Mouse (Mus musculus): ENCODE measurements around the gene Tubgcp2.
A peak's percentile ranks its signal among the peaks of the same experiment; 100 is the strongest.

The Tubgcp2 gene

GRCm38 (mm10) chr7:140036281-140037170, at the start of gene Tubgcp2, which contains the start of gene Zfp511:
Tubgcp2 (minus strand) TSS chr7:140036669.
Zfp511 (plus strand) TSS chr7:140036391.
- peak; percentile 92 for DNase-seq

- DNase-seq: peak; percentile 92
Measured at GRCm38 (mm10) chr7:140082242-140082678, 45.8 kb upstream of the Tubgcp2 start, which contains the start of gene Caly. Caly (minus strand) TSS chr7:140082548.

DNA sequence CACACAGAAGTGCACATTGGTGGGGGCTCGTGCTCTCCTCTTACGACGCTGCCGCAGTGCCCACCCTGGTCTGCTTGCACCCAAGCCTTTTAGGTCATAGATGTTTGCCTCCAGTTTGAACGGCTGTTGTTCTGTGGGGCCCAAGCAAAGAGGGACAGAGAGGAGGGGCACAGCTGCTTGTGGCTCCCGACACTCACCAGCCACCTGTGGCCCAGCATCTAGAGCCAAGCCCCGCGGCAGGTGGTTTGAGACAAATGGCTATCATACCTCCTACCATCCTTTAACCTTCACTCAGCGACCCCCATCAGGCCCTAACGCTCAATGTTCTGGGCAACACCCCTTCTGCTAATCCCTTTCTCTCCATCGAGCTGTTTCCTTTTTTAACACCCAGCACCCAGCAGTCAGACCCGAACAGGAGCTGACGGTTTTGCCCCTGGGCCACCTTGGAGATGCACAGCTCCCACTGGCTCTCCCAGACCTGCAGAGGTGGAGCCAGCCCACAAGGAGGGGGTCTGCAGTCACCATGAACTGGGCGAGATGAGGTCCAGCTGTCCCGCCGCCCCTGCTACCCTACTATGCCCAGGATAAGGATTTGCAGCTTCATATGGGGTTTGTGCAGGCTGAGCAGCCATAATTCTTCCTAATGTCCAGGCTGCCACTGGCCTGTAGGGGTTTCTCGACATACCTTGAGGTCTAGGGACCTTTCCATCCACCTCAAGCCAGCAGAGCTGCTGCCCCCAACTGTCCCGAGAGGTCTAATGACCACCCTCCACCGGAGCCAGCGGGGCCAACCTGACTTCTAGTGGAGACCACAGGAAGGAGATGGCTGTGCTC, 45.2 kb upstream of the Tubgcp2 start:
- peak; percentile 48 for DNase-seq

- DNase-seq: peak; percentile 88
Measured at GRCm38 (mm10) chr7:140080503-140081156, 44.2 kb upstream of the Tubgcp2 start.

GRCm38 (mm10) chr7:140078711-140079110, 42.2 kb upstream of the Tubgcp2 start:
- DNase-seq: peak; percentile 78

GRCm38 (mm10) chr7:140077698-140078097, 41.2 kb upstream of the Tubgcp2 start:
- DNase-seq: no peak

DNA sequence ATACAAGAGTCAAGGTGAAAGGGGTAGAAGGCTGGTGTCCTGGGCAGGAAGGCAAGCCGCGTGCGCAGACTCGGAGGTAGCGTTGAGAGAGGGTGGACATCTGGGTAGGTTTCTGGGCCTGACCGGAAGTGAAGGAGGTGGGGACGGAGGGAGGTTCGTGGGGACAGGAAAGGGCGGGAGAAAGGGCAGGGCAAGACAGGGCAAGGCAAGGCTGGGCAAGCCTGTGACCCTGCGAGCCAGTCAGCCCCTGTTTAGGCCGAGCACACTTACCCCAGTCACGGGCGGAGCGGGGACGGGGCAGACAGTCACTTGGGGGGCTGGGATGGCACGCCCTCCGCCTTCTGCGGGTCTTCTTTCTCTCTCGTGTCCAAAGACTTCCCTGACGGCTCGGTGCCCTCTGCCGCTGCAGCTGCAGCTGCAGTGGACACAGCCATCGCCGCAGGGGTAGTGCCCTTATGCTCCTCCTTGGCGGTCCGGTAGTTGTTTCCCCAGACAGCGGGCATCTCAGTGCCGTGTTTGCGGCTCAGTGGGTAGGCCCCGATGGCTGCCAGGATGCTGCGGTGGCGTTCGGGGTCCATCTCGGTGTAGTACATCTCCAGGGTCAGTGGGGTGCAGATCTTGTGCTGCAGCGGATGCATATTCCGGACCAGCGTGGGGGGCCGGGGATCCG, 33.7 kb upstream of the Tubgcp2 start:
- no peak for DNase-seq

DNA sequence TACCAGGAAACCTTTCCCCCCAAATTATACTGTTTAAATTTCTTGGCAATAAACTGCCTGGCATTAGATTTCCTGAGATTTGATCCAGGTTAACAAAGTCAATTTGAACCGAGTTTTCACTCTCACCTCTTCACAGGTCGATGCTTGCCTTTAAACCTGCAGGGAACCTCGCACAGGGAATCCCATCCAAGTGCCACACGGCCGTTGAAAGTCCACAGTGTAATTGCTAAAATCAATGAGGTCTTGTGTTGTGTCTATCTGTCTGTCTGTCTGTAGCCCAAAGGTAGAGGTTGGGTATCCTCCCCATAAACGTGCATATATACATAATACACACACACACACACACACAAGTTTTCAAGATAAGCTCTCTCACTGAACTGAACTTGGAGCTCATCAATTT, 30.9 kb upstream of the Tubgcp2 start:
- no peak for DNase-seq

- peak; percentile 85 for DNase-seq
Measured at GRCm38 (mm10) chr7:140063092-140063491, 26.6 kb upstream of the Tubgcp2 start.

DNA sequence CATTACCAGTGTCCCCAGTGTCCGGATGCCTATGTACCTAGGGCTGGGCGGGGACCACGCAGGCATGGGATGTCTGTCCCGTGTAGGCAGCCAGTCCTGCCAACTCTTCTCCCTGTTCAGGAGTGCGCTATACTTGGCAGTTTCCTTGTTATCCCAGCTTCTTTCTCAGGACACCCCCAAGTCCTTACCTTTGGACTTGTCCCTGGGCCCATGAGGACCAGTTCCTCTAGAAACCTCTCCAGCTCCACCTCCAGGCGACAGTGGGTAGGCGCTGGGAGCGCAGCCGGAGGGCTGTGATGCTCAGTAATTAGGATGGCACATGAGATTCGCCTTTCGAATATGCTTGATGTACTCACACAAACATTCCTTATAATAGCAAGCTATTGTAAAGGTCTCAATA, 25.8 kb upstream of the Tubgcp2 start:
- no peak for DNase-seq

DNA sequence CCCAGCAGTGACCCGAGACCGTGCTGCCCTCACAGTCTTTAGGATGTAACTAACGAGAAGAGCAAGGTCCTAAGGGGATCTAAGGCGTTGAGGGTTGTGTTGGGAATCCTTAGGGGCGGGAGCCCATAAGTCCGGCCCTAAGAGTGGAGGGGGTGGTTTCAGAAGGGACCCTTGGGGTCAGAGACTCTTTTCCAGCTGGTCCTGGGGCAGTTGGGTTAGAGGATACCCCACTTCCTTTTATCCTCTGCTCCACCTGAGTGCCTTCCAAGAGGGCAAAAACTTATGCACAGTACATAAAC, 25.3 kb upstream of the Tubgcp2 start:
- no peak for DNase-seq

GRCm38 (mm10) chr7:140060936-140061831, 24.7 kb upstream of the Tubgcp2 start:
- no peak for DNase-seq

- DNase-seq: no peak
Measured at GRCm38 (mm10) chr7:140059601-140060000, 23.1 kb upstream of the Tubgcp2 start.

- no peak for DNase-seq
Measured at GRCm38 (mm10) chr7:140058528-140058927, 22.1 kb upstream of the Tubgcp2 start.

- DNase-seq: no peak
Measured at GRCm38 (mm10) chr7:140057413-140058407, 21.2 kb upstream of the Tubgcp2 start.

GRCm38 (mm10) chr7:140054124-140054523, 17.7 kb upstream of the Tubgcp2 start:
- no peak for DNase-seq

GRCm38 (mm10) chr7:140049115-140049689, 12.7 kb upstream of the Tubgcp2 start:
- DNase-seq: no peak

DNA sequence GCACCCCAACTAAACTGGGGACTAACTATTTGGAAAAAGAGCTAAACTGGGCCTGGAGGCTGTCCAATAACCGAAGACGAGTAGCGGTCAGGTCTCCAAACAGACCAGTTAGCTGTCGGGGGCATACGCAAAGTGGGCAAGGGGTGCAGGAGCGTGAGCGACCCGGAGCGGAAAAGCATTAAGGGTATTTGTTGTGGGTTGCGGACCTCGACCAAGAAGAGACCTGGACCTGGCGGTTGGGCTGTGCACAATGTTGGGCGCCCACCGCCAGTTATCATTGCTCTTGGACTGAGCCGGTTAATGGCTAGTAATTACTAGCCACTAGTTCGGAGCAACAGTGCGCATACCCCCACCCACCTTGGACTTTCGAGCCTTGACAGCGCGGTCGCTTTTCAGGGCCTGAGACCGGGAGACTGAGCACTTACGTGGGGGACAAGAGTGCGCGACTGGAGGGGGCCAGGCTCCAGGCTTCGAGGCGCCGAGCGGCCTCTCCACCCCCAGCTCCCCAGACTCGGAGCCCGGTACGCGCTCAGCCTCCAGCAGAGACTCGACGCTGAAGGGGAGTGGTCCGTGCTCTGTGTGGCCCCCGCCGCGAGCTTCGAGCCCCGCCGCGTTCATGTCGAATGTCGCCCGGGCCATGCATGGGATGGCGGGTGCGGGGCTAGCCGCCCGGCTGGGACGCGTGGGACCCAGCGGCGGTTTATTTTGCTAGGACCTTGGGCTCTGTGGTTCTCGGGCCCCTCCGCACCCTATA, 12.1 kb upstream of the Tubgcp2 start, which contains the start of gene Msx3:
Gene Msx3, minus strand, starts transcription at position 729 of the 754 bp plus-strand sequence.
- DNase-seq: no peak

- no peak for DNase-seq
Measured at GRCm38 (mm10) chr7:140047811-140048311, 11.4 kb upstream of the Tubgcp2 start.

All from right cerebral cortex, postnatal 14 days (tissue).